Mouse (Mus musculus) inflammation-experienced regulatory T-cells, adult 6 months (primary cell): ENCODE results near the gene Cypt3. TPM values are rescaled to one million over a fixed set of nuclear protein-coding genes. Genes with fewer than 3 reads are reported as not detected.

ENCODE experiments used
- ATAC-seq: one replicate; pipeline ENCODE4 v1.8.0; 2017
- polyA plus RNA-seq, 3 experiments: library from polyadenylated mRNA; unstranded; fragments of 100-300 nt; shearing (Covaris generic); gene quantifications; one replicate each; pipeline ENCODE4 v1.2.1; 2017

Gene Cypt3
- polyA plus RNA-seq = not detected

DNA sequence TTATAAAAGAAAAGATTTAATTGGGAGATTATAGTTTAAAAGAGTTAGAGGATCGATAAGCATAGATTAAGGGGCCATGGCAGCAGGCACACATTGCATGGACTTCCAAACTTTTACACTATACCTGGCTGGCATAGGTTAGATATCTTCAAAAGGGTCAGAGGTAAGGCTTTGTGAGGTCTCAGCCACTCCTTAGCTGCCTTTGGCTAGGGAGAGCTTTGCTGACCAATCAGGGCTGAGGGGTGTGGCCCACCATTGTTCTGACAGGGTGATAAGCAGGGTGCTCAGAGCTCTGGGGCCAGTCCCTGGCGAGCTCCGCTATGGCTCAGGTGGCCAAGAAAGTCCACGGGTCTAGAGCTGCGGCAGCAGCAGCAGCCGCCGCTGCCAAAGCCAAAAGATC lies at the start of gene Cypt3:
Gene Cypt3, plus strand, starts transcription at position 301 of the 400 bp plus-strand sequence.
- ATAC-seq = no peak

DNA sequence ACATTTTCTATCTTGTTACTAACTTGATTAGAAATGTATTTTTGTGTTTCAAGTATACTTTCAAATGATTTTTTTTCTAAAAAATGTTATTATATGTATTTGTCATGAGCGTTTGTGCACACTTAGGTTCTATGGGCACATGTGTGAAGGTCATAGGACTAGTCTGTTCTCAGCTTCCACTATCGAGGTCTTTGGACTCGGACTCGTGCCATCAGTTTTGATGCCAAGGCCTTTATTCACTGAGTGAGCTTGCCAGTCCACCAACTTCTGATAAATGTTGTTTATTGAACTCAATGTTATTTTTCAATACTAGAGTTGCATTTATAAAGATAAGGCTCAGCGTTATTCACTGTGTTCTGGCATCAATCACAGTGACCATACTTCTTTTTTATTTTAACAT lies 42.9 kb upstream of the Cypt3 start:
- no peak for ATAC-seq

DNA sequence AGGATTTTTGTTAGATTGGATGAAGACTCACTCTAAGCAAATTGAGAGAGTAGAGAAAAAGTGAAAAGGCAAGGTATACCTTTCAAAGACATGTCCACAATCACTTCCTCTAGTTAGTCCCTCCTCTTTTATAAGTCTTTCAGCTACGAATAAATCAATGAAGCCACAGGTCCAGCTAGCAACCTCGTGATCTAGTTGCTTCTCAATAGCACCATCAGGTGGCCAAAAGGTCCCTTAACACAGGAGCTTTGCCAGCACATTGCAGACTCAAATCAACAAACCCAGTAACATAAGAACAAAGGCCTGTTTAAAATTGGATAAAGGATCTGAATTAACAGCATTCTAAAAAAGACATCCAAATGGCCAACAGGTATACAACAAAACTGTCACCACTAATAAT lies 30.0 kb upstream of the Cypt3 start:
- no peak for ATAC-seq

DNA sequence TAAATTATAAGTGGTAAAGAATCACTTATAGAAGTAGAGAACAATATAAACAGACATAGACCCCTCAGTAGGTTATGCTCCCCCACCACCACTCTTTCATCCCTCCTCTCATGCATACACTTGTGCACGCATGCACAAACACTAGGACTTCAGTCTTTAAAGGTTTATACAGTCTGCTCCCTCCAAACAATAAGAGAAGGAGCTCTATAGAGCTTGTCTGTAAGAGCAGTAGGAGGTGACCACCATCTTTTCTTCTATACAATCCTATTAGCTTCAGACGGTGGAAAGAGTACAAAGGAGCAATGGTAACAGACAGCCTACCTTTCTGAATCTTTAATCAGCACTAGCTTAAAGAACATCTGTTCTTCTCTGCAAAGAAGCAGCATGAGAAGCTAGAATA lies 1.8 kb upstream of the Cypt3 start:
- ATAC-seq = no peak

DNA sequence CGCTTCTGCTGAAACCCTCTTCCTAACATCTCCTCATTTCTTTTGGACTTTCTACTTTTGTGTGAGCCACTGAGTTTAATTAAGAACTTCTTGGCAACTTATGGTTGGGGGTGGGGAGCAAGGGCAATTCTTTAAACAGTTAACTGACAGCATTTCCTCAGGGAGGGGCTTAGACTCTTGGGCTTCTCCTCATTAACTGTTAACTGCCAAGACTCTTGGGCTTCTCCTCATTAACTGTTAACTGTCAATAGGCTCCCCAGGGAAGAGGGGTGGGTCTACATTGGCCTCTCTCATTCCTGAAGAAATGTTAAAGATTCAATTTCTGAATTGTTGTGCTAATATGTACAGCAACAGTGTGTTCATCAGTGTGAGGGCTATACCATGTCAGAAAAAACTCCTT lies 6.3 kb downstream of the Cypt3 start:
- ATAC-seq = no peak

DNA sequence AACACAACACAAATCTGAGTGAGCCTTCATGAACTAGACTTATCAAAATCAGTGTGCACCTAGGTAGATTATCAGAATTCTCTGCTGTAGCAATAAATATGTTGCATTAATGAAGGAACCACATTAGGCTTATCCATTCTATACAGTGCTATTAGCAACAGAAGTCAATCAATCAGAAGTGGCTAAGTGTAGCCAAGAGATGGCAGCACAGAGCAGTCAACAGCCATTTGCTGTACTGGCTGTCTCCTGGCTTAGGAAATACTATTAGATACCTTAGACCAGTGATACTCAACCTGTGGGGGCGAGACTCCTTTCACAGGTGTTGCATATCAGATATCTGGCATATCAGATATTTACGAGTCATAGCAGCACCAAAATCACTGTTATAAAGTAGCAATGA lies 41.2 kb downstream of the Cypt3 start:
- ATAC-seq = no peak

Other genes with a start within 250 kb of the Cypt3 start
- 1 to 10 TPM; 3.3 to 5.0 (median 3.3) TPM for gene Ubqln2, start 60.4 kb upstream of the Cypt3 start, polyA plus RNA-seq
- gene Kctd12b, start 137.8 kb downstream of the Cypt3 start, polyA plus RNA-seq = under 1 TPM in 2 of 3 experiments, not detected in 1; 0.26 to 0.39 TPM
- gene Nbdy, start 165.0 kb downstream of the Cypt3 start, polyA plus RNA-seq = 10 to 100 TPM; 43.5 to 62.9 (median 48.5) TPM